27 mouse cellular contexts compared by ENCODE assay signal in genomic region chr11:21735272-21735671, GRCm38 (mm10).
DNase-seq lines count a peak whose midpoint lies in the region; ATAC-seq lines count a peak whose summit lies in the region.
"Had no signal": no experiment of that assay in that cellular context is flagged by ENCODE, and none has a peak within 500 bp of the region (broad histone marks: within the 10 kb centered on the region; RNA-seq: fewer than 3 reads in every experiment).

No protein-coding gene starts in this region.

- peak; percentile 73; the same call in 1 of the 2 replicates for ATAC-seq in forebrain, embryonic 11.5 days (replicated peaks; ENCODE audit: low FRiP score)
- ATAC-seq in forebrain, embryonic 14.5 days, result no peak
- peak; percentile 52; the same call in 1 of the 2 replicates for ATAC-seq in midbrain, embryonic 11.5 days (ENCODE audit: low FRiP score)
- peak; percentile 52; the same call in 1 of the 2 replicates for ATAC-seq in midbrain, embryonic 15.5 days (replicated peaks)
- ATAC-seq: forebrain, embryonic 16.5 days; hindbrain, embryonic 16.5 days; intestine, embryonic 15.5 days; Patski had no signal

- no peak for DNase-seq in forebrain, embryonic 11.5 days (ENCODE audit: low spot score)
- DNase-seq in forebrain, embryonic 14.5 days (ENCODE audit: low spot score), result no peak
- DNase-seq in midbrain, embryonic 11.5 days (ENCODE audit: low spot score, missing footprints), result peak; percentile 84
- no peak for DNase-seq in retina, postnatal 1 day
- DNase-seq in adrenal gland, postnatal 4 days (ENCODE audit: low spot score in 2 of 2), result no peak
- DNase-seq: adrenal gland, postnatal 10 days; adrenal gland, postnatal 36 days; B cell, adult 2 months; cerebellum, adult 11-12 months; cerebellum, adult 8-10 months; cerebellum, postnatal 10 days; cerebellum, postnatal 36 days; gastrocnemius, postnatal 10 days; gastrocnemius, postnatal 36 days; heart, adult 11 months had no signal

- 28% methylated on average over 6 of the region's 6 CpGs for WGBS in forebrain, embryonic 11.5 days
- 22% methylated on average over 6 of the region's 6 CpGs for WGBS in forebrain, embryonic 14.5 days
- 16% methylated on average over 6 of the region's 6 CpGs for WGBS in midbrain, embryonic 11.5 days
- 19% methylated on average over 6 of the region's 6 CpGs for WGBS in midbrain, embryonic 15.5 days

- H3K4me1 ChIP-seq in forebrain, embryonic 11.5 days (replicated peaks; ENCODE audit: control insufficient read depth, insufficient read depth, low read length), result no peaks in the 10 kb centered on the region
- H3K4me1 ChIP-seq in forebrain, embryonic 14.5 days (ENCODE audit: control insufficient read depth, insufficient read depth, low read length), result 0 out of 2 replicates have a peak, but pooled peaks cover 3% of the 10 kb centered on the region
- no peaks in the 10 kb centered on the region for H3K4me1 ChIP-seq in midbrain, embryonic 11.5 days (ENCODE audit: control insufficient read depth, insufficient read depth, low read length)
- 0 out of 2 replicates have a peak, but pooled peaks cover 3% of the 10 kb centered on the region for H3K4me1 ChIP-seq in midbrain, embryonic 15.5 days
- H3K4me1 ChIP-seq: embryonic facial prominence, embryonic 12.5 days; embryonic facial prominence, embryonic 15.5 days; hindbrain, embryonic 13.5 days; intestine, embryonic 15.5 days had no signal

- H3K9ac ChIP-seq in forebrain, embryonic 11.5 days (ENCODE audit: low read length), result no peak overlapping the region
- H3K9ac ChIP-seq in forebrain, embryonic 14.5 days (ENCODE audit: low read length), result no peak overlapping the region
- H3K9ac ChIP-seq in midbrain, embryonic 11.5 days (ENCODE audit: low read length), result no peak overlapping the region
- no peak overlapping the region; the same call in 1 of the 2 replicates for H3K9ac ChIP-seq in midbrain, embryonic 15.5 days
- H3K9ac ChIP-seq: embryonic facial prominence, embryonic 12.5 days; embryonic facial prominence, embryonic 15.5 days; forebrain, embryonic 12.5 days; hindbrain, embryonic 13.5 days; intestine, embryonic 15.5 days had no signal

- H3K27me3 ChIP-seq in forebrain, embryonic 11.5 days (ENCODE audit: control insufficient read depth, insufficient read depth, low read length), result no peaks in the 10 kb centered on the region
- no peaks in the 10 kb centered on the region for H3K27me3 ChIP-seq in forebrain, embryonic 14.5 days (replicated peaks; ENCODE audit: control insufficient read depth, insufficient read depth, low read length)
- no peaks in the 10 kb centered on the region for H3K27me3 ChIP-seq in midbrain, embryonic 11.5 days (ENCODE audit: control insufficient read depth, insufficient read depth, low read length)
- no peaks in the 10 kb centered on the region for H3K27me3 ChIP-seq in midbrain, embryonic 15.5 days (replicated peaks)
- H3K27me3 ChIP-seq: CH12.LX; embryonic facial prominence, embryonic 12.5 days; embryonic facial prominence, embryonic 15.5 days; forebrain, embryonic 12.5 days; hindbrain, embryonic 13.5 days; intestine, embryonic 15.5 days; Patski had no signal

- H3K4me2 ChIP-seq in forebrain, embryonic 11.5 days (ENCODE audit: low read depth, low read length, severe bottlenecking), result no peak overlapping the region
- H3K4me2 ChIP-seq in forebrain, embryonic 14.5 days (ENCODE audit: low read length), result no peak overlapping the region
- H3K4me2 ChIP-seq in midbrain, embryonic 11.5 days, result no peak overlapping the region
- peak overlapping the region; percentile 13; the same call in 1 of the 2 replicates for H3K4me2 ChIP-seq in midbrain, embryonic 15.5 days
- H3K4me2 ChIP-seq: embryonic facial prominence, embryonic 12.5 days; embryonic facial prominence, embryonic 15.5 days; forebrain, embryonic 12.5 days; heart, embryonic 11.5 days; hindbrain, embryonic 13.5 days; intestine, embryonic 15.5 days had no signal

- no peaks in the 10 kb centered on the region for H3K9me3 ChIP-seq in forebrain, embryonic 11.5 days (ENCODE audit: control insufficient read depth, low read length)
- no peaks in the 10 kb centered on the region for H3K9me3 ChIP-seq in forebrain, embryonic 14.5 days (replicated peaks; ENCODE audit: control insufficient read depth, low read length)
- no peaks in the 10 kb centered on the region for H3K9me3 ChIP-seq in midbrain, embryonic 11.5 days (ENCODE audit: control insufficient read depth, low read length)
- H3K9me3 ChIP-seq in midbrain, embryonic 15.5 days, result no peaks in the 10 kb centered on the region
- H3K9me3 ChIP-seq: embryonic facial prominence, embryonic 12.5 days; embryonic facial prominence, embryonic 15.5 days; forebrain, embryonic 12.5 days; G1E; hindbrain, embryonic 13.5 days; intestine, embryonic 15.5 days had no signal

- H3K4me3 ChIP-seq in forebrain, embryonic 11.5 days (ENCODE audit: low read depth, low read length), result no peak overlapping the region
- no peak overlapping the region for H3K4me3 ChIP-seq in forebrain, embryonic 14.5 days (ENCODE audit: low read depth, low read length)
- no peak overlapping the region for H3K4me3 ChIP-seq in midbrain, embryonic 11.5 days (ENCODE audit: low read depth, low read length)
- no peak overlapping the region for H3K4me3 ChIP-seq in midbrain, embryonic 15.5 days
- H3K4me3 ChIP-seq: embryonic facial prominence, embryonic 12.5 days; embryonic facial prominence, embryonic 15.5 days; forebrain, embryonic 12.5 days; hindbrain, embryonic 13.5 days; intestine, embryonic 15.5 days had no signal

- no peak overlapping the region for H3K27ac ChIP-seq in forebrain, embryonic 11.5 days (ENCODE audit: low read depth, low read length)
- H3K27ac ChIP-seq in forebrain, embryonic 14.5 days (ENCODE audit: low read depth, low read length), result no peak overlapping the region
- H3K27ac ChIP-seq in midbrain, embryonic 11.5 days (ENCODE audit: low read depth, low read length), result no peak overlapping the region
- H3K27ac ChIP-seq in midbrain, embryonic 15.5 days, result no peak overlapping the region
- H3K27ac ChIP-seq: embryonic facial prominence, embryonic 12.5 days; embryonic facial prominence, embryonic 15.5 days; forebrain, embryonic 12.5 days; hindbrain, embryonic 13.5 days; intestine, embryonic 15.5 days had no signal

- H3K36me3 ChIP-seq in forebrain, embryonic 11.5 days (ENCODE audit: control insufficient read depth, insufficient read depth, low read length), result no peaks in the 10 kb centered on the region
- H3K36me3 ChIP-seq in forebrain, embryonic 14.5 days (ENCODE audit: control insufficient read depth, insufficient read depth, low read length), result no peaks in the 10 kb centered on the region
- H3K36me3 ChIP-seq in midbrain, embryonic 11.5 days (ENCODE audit: control insufficient read depth, insufficient read depth, low read length), result no peaks in the 10 kb centered on the region
- H3K36me3 ChIP-seq in midbrain, embryonic 15.5 days (replicated peaks), result no peaks in the 10 kb centered on the region
- H3K36me3 ChIP-seq: embryonic facial prominence, embryonic 12.5 days; embryonic facial prominence, embryonic 15.5 days; forebrain, embryonic 12.5 days; G1E; hindbrain, embryonic 13.5 days; intestine, embryonic 15.5 days had no signal
